Mouse (Mus musculus) stomach, postnatal 0 days (tissue): ENCODE measurements around the gene Lsm8. TPM values are rescaled to one million over a fixed set of nuclear protein-coding genes. Genes with fewer than 3 reads are reported as not detected.

Source experiments
- ATAC-seq: fragments of 200-750 bp; cut with Nextera tagmentation; 2 replicates; pipeline ENCODE4 v1.8.0; 2017; ENCODE audit not compliant: low FRiP score, low TSS enrichment
- DNase-seq: peaks from one replicate; pipeline ENCODE4 v3.0.0-alpha.2; 2016; ENCODE audit warnings: low spot score
- H3K27ac ChIP-seq: fragments of 300-500 bp; sonication (generic); replicated peaks from 2 replicates; pipeline ENCODE4 v1.5.1; 2014; ENCODE audit warnings: mild to moderate bottlenecking, control low read depth
- H3K27me3 ChIP-seq: fragments of 300-500 bp; sonication (generic); 2 replicates; pipeline ENCODE4 v1.6.1; 2014; ENCODE audit warnings: low read length; ENCODE audit not compliant: control insufficient read depth, insufficient read depth
- H3K36me3 ChIP-seq: fragments of 300-500 bp; sonication (generic); 2 replicates; pipeline ENCODE4 v1.6.1; 2014; ENCODE audit warnings: low read length, mixed read lengths; ENCODE audit not compliant: control insufficient read depth, insufficient read depth
- H3K4me1 ChIP-seq: fragments of 300-500 bp; sonication (generic); replicated peaks from 2 replicates; pipeline ENCODE4 v1.6.1; 2014; ENCODE audit warnings: antibody characterized with exemption; ENCODE audit not compliant: control insufficient read depth, insufficient read depth
- H3K4me2 ChIP-seq: fragments of 300-500 bp; sonication (generic); replicated peaks from 2 replicates; pipeline ENCODE4 v1.6.1; 2014; ENCODE audit warnings: low read depth, mild to moderate bottlenecking, control low read depth, moderate library complexity
- H3K4me3 ChIP-seq: fragments of 300-500 bp; sonication (generic); 2 replicates; pipeline ENCODE4 v1.5.1; 2014; ENCODE audit warnings: low read depth, low read length, control low read depth
- H3K9ac ChIP-seq: fragments of 300-500 bp; sonication (generic); 2 replicates; pipeline ENCODE4 v1.6.1; 2014; ENCODE audit warnings: mild to moderate bottlenecking, low read length, control low read depth, mixed read lengths
- H3K9me3 ChIP-seq: fragments of 300-500 bp; sonication (generic); 2 replicates; pipeline ENCODE4 v1.6.1; 2016; ENCODE audit warnings: low read length; ENCODE audit not compliant: control insufficient read depth
- CTCF ChIP-seq: IDR thresholded peaks from 2 replicates; pipeline ENCODE4 v1.5.1; 2016; ENCODE audit warnings: antibody characterized with exemption, low read depth, mild to moderate bottlenecking, moderate library complexity
- EP300 ChIP-seq: optimal IDR thresholded peaks from 2 replicates; pipeline ENCODE3; 2016; ENCODE audit warnings: antibody characterized with exemption
- WGBS: fragments of 180-500 bp; shearing (Covaris S2); extraction: QIAGEN DNeasy Blood & Tissue Kit; methylation state at CpG from one replicate; pipeline ENCODE4 v1.1.7; 2014; 5-methylcytosine and 5-hydroxymethylcytosine counted together
- polyA plus RNA-seq: library from polyadenylated mRNA; unstranded; fragments of >200 nt; fragmentation: Nextera tagmentation; extraction: Ambion mirVana; gene quantifications from 2 replicates; pipeline ENCODE4 v1.2.1, GENCODE M21; 2015

Lsm8 gene
- polyA plus RNA-seq: 103 and 115 TPM in 2 replicates

DNA sequence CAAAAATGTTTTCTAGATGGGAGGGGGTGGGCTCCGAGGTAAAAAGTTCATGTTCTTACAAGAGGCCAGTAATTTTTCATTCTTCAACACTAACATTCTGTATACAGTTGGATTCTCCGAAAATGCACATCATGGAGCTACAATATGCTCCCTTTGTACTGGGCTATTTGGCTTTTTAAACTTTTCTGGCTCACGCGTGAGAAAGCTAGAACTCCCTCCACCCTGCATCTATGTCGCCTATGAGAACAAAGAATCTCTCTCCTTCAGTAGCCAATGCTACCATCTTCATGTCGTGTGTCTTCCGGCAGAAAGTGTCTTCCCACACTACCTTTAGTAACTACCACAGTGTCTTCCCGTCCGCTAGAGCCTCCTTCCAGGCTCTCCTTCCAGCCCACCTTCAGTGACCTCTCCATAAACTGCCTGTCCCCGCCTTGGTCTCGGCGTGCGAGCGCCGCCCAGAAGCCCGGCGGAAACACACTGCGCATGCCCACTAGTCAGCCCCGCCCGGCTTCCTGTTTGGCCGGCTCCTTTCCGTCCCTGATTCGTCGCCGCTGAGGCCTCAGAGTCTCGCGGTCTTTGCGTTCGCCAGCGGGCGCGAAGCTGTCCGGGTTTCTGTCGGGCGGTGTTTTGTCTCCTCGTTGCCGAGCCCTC is at the start of gene Lsm8:
TSS of gene Lsm8 (plus strand) at position 529 of the 651 bp plus-strand sequence.
- ATAC-seq: peak; percentile 100
- peak; percentile 92 for TF ChIP-seq EP300
- peak; percentile 36 for TF ChIP-seq CTCF
- H3K27me3 ChIP-seq: no peaks in the 10 kb centered on the region

DNA sequence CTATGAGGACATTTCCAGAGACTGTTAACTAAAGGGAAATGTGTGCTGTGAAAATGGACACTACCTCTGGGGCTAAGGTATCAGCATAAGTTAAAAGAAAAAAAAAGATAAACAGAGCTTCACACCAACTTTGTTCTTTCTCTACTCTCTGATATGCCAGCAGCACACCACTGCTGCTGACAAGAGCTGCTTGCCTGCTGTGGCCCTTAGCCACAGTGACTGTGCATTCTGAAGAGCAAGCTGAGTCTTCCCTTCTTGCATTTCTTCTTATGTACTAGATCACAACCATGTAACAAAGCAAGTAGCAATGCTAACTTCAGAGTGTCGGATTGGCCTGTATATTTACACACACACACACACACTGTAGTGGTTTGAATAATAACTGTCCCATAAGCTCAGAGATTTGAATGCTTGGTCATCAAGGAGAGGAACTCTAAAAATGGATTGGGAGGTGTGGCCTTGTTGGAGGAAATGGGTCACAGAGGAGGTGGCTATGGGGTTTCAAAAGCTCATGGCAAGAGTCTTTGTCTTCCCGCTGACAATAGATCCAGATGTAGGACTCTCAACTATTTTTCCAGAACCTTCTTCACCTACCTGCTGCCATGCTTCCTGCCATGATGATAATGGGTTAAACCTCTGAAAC is 47.4 kb upstream of the Lsm8 start:
- Histone ChIP-seq H3K27me3 (no peaks in the 10 kb centered on the region), H3K4me1 (no peaks in the 10 kb centered on the region), H3K36me3 (no peaks in the 10 kb centered on the region), H3K9me3 (no peaks in the 10 kb centered on the region), H3K27ac (no peak overlapping the region), H3K9ac (no peak overlapping the region), H3K4me2 (no peak overlapping the region), H3K4me3 (no peak overlapping the region)
- no peak for TF ChIP-seq EP300
- no peak for TF ChIP-seq CTCF
- ATAC-seq: no peak
- DNase-seq: no peak
- WGBS: 84% methylated on average over 2 of the region's 2 CpGs

More for the DNA sequence above, at the start of gene Lsm8:
- H3K27ac ChIP-seq: peak within 1 kb of the TSS; percentile 95
- H3K9me3 ChIP-seq: no peaks in the 10 kb centered on the region
- H3K4me1 ChIP-seq: no peaks in the 10 kb centered on the region
- DNase-seq: peak; percentile 98
- peak within 1 kb of the TSS; percentile 96 for H3K9ac ChIP-seq
- peak within 1 kb of the TSS; percentile 84 for H3K4me3 ChIP-seq
- H3K36me3 ChIP-seq: no peaks in the 10 kb centered on the region; the same call in 1 of the 2 replicates
- peak within 1 kb of the TSS; percentile 65 for H3K4me2 ChIP-seq
- under 1% methylated on average over 37 of the region's 37 CpGs for WGBS

DNA sequence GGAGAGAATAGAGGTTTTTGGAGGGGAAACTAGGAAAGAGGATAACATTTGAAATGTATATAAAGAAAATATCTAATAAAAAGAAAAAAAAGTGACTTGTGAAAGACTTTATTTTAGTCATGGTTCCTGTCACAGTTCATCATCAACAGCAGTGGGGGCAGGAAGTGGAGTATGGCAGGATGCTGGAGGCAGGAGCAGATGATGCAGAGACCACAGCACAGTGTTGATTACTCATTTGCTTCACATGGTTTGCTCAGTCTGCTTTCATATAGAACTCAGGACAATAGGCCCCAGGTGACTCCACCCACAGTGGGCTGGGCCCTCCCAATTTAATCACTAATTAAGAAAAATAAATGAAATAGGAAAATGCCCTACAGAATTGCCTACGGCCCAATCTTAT is 35.8 kb upstream of the Lsm8 start:
- DNase-seq: no peak
- ATAC-seq: no peak
- Histone ChIP-seq H3K9me3 (no peaks in the 10 kb centered on the region), H3K36me3 (no peaks in the 10 kb centered on the region), H3K4me1 (no peaks in the 10 kb centered on the region), H3K27ac (no peak overlapping the region), H3K27me3 (no peaks in the 10 kb centered on the region), H3K4me3 (no peak overlapping the region), H3K4me2 (no peak overlapping the region), H3K9ac (no peak overlapping the region)
- TF ChIP-seq CTCF (no peak), EP300 (no peak)
- WGBS: 85% methylated on average over 1 of the region's 1 CpGs

DNA sequence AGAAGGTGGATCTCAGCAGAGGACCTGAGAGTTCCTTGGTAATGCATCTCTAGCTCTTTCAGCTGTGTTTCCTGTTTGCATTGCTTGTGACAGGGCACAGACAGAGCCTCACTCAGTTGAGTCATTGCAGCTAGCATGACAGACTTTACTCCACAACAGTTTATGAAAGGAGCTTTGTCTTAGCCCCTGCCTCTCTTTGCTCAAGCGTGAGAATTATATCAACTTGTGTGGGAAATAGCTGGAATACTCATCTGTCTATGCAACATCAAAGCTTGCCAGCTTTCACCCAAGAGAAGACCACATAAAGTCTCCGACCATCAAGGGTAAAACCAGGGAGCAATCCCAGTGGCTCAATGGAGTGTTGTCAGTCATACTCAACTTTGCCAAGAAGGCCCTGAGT is 32.8 kb upstream of the Lsm8 start:
- Histone ChIP-seq H3K4me3 (no peak overlapping the region), H3K27ac (no peak overlapping the region), H3K9me3 (no peaks in the 10 kb centered on the region), H3K4me2 (no peak overlapping the region), H3K36me3 (no peaks in the 10 kb centered on the region), H3K9ac (no peak overlapping the region), H3K4me1 (no peaks in the 10 kb centered on the region), H3K27me3 (no peaks in the 10 kb centered on the region)
- no peak for ATAC-seq
- TF ChIP-seq EP300 (no peak), CTCF (no peak)
- DNase-seq: no peak
- WGBS: 71% methylated on average over 2 of the region's 2 CpGs

DNA sequence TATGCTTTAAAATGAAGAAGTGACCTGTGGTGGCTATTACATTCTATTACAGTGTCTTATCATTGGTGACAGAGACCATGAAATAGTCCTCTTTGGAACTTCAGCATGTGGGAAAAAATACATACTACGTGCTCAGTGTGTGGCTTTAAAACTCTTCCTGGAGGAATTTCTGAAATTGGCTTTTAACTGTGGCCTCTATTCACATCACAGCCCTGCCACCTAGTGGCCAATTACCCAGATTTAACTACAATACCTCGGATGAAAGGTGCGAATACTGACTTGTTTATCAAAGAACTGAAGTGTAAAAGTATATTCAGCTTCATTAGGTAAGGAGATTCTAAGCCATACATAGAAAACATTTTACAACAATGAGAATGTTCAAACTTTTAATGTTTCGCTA is 29.0 kb upstream of the Lsm8 start:
- Histone ChIP-seq H3K4me3 (no peak overlapping the region), H3K36me3 (no peaks in the 10 kb centered on the region), H3K4me1 (no peaks in the 10 kb centered on the region), H3K27me3 (no peaks in the 10 kb centered on the region), H3K9ac (no peak overlapping the region), H3K4me2 (no peak overlapping the region), H3K27ac (no peak overlapping the region), H3K9me3 (no peaks in the 10 kb centered on the region)
- WGBS: 11% methylated on average over 4 of the region's 4 CpGs
- ATAC-seq (no peak), DNase-seq (peak; percentile 52)
- TF ChIP-seq EP300 (no peak), CTCF (peak; percentile 88)

DNA sequence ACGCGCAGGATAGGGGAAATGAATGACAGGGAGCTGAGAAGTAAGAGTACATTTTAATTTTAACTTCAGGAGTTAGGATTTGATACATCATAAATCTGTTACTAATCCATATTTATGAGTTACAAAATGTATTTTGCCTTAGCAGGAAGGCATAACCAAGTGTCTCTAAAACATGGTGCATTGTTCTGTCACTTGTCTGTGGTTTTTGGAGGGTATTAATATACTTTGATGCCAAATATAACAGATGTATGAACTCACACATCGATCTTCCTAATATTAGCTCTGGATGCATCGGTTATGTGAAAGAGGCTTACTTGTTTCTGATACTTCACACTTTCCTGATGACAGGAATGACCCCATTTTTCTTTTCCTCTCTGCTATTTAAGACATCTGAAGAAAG is 28.1 kb upstream of the Lsm8 start:
- H3K27me3 ChIP-seq: no peaks in the 10 kb centered on the region
- no peaks in the 10 kb centered on the region for H3K36me3 ChIP-seq
- no peaks in the 10 kb centered on the region for H3K9me3 ChIP-seq
- H3K4me2 ChIP-seq: no peak overlapping the region
- ATAC-seq (no peak), DNase-seq (no peak)
- TF ChIP-seq EP300 (no peak), CTCF (no peak)
- no peak overlapping the region for H3K4me3 ChIP-seq
- H3K9ac ChIP-seq: no peak overlapping the region
- no peak overlapping the region for H3K27ac ChIP-seq
- no peaks in the 10 kb centered on the region for H3K4me1 ChIP-seq
- WGBS: 64% methylated on average over 4 of the region's 4 CpGs
